Mouse (Mus musculus): Measurements from ENCODE around the gene Cd70.

Gene Cd70

DNA sequence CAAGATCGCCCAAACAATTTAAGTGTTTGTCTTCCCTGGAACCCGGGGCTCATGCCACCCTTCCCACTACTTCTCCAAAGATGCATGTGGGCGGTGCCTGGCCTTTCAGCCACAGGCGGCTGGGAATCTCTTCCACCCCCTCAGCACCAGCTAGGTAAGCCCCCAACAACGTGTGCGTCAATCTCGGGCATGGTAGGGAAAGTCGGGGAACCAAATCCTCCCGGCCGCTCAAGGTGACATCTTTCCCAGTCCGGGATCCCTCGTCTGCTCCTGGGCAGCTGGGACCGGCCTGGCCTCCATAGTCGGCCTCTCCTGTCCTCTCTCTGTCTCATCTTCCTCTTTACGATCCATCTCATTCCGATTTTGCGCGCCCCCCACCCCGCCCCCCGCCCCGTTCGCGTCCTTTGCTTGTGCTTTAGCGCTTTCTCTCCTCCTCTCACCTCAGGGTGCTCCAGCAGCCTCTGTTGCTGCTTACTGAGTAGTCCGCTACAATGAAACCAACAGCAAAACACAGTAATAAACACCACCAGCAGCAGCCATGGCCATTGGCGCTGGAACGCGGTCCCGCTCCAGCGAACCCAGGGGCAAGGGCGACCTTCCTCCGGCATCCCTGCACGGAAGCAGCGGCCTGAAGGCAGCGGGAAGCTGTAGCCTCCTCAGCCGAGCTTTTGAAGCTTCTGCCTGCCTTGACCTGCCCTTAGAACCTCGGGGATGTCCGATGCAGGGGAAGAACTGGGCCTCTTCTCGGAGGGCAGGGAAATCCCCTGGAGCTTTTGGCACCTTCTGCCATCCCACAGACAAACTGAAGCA lies at the start of gene Cd70:
TSS of gene Cd70 (minus strand) at position 784 of the 810 bp plus-strand sequence.
- ATAC-seq (ENCODE audit: insufficient number of reproducible peaks, low FRiP score, low TSS enrichment), result 0 out of 2 replicates have a peak, but pooled peaks have one; percentile 26

DNA sequence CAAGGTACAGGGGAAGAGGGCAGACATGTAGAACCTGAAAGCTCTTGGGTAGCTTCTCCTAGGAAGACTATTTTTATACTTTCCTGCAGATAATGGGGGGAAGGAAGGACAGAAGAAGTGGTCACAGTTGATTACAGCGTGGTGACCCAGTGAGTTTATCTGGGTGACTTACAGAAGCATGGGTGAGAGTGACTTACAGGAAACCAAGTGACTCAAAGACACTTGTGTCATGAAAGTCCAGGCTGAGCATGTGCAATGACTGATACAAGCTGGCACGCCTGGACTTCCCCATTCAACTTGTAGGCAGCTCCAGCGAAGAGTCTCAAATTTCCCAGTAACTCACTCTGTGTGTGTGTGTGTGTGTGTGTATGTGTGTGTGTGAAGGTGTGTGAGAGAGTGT lies 48.7 kb upstream of the Cd70 start:
- no peak for ATAC-seq (ENCODE audit: insufficient number of reproducible peaks, low FRiP score, low TSS enrichment)

DNA sequence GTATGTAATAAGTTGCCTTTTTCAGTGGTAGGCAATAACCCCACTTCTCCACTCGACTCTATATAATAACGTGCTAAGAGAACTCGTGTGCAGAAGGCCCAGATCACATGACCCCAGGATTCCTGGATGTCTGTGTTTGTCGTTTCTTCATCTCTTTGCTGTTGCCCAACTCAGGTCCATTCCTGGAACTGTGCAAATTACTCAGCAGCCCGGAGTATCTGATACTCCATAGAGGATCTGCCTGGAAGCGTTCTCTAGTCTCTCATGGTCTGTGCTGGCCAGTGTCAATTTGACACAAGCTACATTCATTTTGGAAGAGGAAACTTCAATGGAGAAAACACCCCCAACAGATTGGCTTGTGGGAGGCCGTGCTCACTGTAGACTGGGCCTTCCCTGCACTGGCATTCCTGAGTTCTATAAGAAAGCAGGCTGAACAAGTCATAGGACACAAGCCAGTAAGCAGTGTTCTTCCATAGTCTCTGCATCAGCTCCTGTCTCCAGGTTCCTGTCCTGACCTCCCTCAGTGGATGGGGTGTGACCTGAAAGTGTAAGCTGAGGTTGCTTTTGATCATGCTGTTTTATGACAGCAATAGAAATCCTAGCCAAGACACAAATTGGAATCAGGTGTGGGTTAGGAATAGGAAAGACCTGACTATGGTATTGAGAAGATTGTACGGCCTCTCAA lies 45.9 kb upstream of the Cd70 start:
- ATAC-seq (ENCODE audit: insufficient number of reproducible peaks, low FRiP score, low TSS enrichment), result no peak

DNA sequence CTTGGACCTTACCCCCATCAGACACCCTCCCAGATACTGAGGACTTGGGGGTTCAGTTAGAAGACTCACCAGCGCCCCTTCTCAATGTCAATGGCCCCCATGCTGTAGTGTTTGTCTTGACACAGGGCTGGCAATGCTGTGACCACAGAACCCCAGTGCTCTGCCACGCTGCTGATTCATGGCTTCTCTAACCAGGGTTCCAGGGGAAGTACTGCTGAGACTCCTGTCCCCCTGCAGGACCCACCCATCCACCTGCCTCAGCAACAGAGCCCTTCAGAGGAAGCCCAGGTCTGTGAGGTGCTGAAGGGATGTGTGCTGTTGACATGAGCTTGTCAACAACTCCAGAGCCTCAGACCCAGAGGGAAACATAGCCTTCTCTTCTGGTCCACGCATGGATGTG lies 45.2 kb upstream of the Cd70 start:
- no peak for ATAC-seq (ENCODE audit: insufficient number of reproducible peaks, low FRiP score, low TSS enrichment)

DNA sequence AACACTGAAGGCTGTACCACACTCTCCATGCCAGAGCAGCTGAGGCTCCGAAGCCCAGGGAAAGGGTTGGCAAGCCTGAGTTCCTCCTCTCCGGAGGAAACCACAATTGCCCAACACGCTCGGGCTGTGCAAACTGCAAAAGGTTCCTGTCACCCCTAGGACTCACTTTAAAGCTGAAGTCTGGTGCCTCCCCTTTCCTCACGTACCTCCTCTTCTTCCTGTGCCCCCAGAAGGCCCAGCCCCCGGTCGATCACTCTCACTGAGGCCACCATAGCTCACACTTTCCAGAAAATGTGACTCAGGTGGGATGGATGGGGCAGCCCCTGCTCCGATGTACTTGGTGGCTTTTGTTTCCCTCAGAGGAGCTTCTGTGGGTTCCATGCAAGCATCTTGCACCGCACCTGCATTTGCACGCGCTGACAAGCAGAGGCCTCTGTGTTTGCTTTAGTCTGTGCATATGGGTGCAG lies 44.5 kb upstream of the Cd70 start, which contains the start of gene Tnfsf14:
TSS of gene Tnfsf14 (minus strand) at position 137 of the 467 bp plus-strand sequence.
- no peak for ATAC-seq (ENCODE audit: insufficient number of reproducible peaks, low FRiP score, low TSS enrichment)

DNA sequence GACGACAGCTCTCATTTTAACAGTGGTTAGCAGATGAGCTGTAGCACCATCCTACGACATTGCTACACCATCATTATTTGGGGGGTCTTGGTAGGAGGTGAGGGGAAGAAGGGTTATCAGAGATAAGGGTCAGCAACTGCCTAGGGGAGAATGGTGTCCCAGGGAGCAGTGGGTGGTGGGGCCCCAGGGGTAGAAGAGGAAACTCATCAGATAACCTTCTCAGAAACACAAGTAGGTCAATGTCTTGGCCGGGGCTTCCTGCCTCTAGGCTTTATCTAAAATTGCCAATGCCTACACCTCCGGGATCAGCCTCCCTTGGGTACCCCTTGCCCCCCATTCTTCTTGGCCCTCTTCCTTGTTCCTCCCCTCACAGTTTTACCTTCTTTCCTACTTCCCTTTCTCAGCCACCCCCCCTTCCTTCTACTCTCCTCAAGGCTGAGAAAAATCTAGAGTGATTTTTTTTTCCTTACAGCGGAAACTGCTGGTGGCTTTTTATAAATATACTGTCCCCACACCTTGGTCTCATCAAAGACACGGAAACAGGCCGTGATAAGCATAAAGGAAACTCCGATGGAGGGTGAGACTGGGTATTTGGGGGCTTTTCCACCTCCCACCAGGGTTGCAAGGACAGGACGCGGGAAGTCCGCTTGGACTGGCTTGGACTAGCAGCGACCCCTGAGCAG lies 39.1 kb upstream of the Cd70 start:
- ATAC-seq (ENCODE audit: insufficient number of reproducible peaks, low FRiP score, low TSS enrichment), result no peak

DNA sequence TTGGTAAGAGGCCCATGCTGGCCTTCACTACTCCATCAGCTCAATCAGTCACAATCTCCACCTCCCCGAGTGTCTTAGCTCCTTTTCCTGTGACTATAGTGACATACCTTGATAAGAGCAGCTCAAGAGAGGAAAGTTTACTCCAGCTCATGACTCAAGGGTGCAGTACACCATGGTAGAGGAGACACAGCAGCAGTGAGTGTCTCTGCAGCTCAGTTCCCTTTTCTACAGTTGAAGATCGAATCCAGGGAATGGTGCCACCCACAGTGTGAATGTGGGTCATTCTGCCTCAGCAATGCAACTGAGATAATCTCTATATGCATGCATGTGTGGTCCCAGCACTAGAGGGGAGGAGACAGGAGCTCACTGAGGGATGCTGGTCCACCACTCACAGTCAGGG lies 36.1 kb upstream of the Cd70 start:
- ATAC-seq (ENCODE audit: insufficient number of reproducible peaks, low FRiP score, low TSS enrichment), result no peak

DNA sequence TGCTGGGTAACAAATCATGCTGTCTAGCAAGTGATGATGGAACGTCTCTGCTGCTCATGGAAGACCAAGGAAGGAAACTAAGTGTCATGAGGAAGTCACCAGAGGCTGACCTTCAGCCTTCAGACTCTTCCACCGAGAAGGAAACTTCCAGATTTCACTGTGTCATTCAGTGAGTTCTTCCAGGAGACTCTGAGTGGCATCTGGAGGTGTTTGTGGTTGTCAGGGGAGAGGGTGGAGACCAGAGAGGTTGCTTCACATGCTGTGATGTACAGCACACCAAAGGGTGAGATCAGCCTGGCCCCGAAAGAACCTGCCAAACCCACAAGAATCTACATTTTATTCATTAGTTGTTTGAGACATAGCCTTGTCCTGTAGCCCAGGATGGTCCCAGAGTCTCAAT lies 33.3 kb upstream of the Cd70 start:
- ATAC-seq (ENCODE audit: insufficient number of reproducible peaks, low FRiP score, low TSS enrichment), result no peak

DNA sequence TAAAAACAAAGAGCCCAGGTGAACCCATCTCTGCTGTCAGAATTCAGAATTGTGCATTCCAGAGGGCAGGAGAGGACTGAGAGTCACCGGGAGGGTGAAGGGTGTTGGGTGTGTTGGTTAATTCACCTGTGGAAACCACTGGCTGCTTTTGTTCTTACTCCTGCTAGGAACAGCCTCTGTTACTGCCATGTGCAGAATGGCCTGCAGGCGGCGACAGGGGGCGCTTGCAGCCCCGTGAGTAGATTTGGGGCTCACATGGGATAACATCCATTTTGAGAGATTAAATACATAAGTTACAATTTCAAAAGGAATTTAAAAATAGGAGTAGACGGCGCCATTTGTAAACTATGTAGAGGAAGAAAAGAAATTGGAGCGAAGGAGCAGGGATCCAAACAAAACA lies 30.8 kb upstream of the Cd70 start:
- ATAC-seq (ENCODE audit: insufficient number of reproducible peaks, low FRiP score, low TSS enrichment), result no peak

DNA sequence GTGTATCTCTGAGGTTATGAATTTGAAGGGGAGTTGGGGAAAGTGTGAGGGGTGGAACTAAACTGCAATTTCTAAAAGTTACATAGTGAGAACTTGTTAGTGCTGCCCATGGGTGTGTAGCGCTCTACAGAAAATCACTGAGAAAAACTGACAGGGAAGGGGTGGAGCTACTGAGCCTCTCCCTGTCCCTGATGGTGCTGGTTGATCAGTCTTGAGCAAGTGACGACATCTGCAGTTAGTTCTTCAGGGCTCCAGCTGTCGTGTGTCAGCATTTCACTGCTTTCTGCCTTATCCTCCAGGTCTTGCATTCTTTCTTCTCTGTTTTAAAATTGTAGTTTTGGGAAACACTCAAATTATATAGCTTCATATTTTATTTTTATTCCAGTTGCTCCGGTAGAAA lies 23.8 kb upstream of the Cd70 start:
- ATAC-seq (ENCODE audit: insufficient number of reproducible peaks, low FRiP score, low TSS enrichment), result no peak

DNA sequence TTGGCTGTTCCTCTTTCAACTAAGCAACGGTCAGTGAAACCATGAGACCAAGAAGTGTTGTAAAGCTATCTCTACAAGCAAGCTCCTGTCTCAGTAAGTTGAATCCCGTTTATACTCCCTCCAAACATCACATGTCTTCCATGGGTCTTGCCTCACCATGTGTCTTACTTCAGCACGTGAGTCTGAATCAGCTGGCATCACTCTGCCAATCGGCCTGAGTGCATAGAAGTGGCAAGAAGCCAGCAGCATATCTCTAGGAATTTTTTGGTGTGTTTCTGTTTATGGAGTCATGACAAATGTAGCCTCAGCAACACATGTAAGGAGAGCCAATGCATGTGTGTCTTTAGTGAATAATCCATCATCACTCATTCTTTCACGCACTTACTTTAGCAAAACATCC lies 22.8 kb upstream of the Cd70 start:
- ATAC-seq (ENCODE audit: insufficient number of reproducible peaks, low FRiP score, low TSS enrichment), result no peak

DNA sequence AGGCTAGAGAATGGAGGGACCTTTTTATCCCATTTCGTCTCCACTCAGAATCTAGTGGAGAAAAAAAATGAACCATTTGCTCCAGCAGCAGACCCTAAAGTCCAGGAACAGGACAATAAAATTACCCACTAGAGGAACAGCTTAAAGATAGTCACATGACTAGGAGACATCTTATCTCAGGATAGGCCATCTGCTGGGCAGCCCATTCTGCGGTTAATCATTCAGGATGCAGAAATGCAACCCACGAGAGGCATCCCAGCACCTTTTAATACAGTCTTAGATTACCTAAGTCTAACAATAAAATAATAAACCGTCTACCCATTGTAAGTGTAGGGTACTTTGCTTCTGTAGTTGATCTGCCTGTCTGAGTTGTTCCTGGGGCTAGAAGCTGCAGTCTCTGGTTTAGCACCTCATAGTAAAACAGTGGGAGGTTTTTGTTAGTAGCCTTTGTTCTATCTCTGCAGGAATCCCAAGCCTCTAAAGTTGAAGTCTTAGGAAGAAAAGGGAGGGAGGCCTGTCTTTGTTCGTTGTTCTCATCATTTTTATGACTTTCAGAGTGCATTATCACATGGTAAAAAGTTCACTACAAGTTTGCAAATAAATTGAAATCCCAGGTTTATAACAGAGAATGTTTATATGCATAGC lies 21.2 kb upstream of the Cd70 start:
- no peak for ATAC-seq (ENCODE audit: insufficient number of reproducible peaks, low FRiP score, low TSS enrichment)

DNA sequence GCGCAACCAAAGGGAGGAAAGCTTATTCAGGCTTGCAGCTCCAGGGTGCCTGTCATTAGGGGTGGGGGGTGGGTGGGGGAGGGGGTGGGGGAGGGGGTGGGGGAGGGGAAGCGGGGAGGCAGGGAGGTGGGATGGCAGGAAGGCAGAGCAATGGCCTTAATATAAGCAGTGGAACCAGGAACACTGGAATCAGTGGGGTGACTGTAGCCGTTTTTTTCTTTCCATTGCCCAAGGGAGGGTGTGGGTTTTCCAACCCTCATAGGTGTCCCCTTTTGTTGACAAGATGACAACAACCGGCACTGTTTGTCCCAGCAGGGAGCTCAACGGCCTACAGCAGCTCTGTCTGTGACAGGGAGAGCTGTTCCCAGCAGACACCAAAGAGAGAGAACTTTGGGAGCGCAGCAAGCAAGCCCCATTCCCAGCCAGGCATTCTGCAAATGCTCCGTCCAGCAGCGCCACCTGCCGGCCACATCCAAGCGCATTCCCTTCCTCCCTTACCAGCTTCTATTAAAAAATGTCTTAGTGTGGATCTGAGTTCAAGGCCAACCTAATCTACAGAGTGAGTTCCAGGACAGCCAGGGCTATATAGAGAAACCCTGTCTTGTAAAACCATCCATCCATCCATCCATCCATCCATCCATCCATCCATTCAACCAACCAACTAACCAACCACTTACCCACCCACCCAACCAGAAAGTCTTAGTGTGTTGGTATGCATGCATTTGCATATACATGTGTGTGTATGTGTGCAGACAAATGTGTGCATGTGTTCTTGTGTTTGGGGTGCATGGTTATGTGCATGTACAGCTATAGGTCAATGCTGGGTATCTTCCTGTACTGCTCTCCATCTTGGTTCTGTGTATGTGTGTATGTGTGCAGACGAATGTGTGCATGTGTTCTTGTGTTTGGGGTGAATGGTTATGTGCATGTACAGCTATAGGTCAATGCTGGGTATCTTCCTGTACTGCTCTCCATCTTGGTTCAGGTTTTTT lies 17.5 kb upstream of the Cd70 start:
- peak; percentile 72; the same call in 1 of the 2 replicates for ATAC-seq (ENCODE audit: insufficient number of reproducible peaks, low FRiP score, low TSS enrichment)

DNA sequence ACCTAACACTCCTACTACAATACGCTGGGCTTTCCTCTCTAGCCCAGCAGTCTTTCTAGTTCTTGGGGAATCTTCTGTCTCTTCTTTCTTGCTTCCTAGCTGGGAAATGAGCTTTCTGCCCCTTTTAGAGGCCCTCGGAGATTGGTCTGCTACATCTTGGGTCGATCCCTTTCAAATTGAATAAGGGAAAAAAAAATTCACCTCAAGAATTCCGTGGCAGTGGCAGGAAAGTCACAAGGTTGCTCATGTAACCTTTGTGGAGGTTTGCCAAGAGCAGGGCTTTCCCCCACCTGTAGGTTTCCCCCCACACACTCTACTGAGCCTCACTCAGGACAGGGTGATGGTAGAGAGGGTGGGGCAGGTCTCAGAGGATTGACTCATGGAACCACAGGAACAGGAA lies 4.2 kb upstream of the Cd70 start:
- no peak for ATAC-seq (ENCODE audit: insufficient number of reproducible peaks, low FRiP score, low TSS enrichment)

DNA sequence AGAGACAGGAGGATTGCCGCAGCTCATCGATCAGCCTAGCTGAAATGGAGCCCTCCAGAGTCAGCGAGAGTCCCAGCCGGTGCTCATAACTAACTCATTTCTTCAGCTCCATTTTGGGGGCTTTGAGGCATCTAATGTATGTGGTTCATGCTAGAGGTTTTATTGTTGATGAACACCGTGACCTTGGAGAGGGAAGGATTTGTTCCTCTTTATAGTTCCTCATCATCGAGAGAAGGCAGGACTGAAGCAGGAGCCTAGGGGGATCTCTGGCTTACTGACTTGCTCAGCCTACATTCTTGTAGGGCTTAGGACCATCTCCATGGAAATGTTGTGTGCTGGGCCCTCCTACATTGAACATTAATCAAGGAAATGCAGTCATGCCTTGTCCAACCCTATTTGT lies 3.4 kb upstream of the Cd70 start:
- ATAC-seq (ENCODE audit: insufficient number of reproducible peaks, low FRiP score, low TSS enrichment), result no peak

DNA sequence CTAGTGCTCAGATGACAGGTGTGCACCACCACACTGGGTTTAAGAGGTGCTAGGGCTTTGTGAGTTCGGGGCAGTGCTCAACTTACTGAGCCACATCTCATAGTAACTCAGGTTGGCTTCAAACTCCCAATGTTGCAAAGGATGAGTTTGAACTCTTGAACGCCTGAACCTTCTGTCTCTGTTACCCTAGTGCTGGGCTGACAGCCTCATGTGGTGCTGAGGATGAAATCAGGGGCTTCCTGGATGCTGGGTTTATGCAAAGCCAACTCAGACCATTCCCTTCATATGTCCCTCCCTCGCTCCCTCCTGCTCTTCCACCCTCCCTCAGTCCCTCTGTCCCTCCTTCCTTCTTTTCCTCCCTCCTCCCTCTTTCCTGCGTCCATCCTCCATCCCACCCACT lies 1.2 kb downstream of the Cd70 start:
- ATAC-seq (ENCODE audit: insufficient number of reproducible peaks, low FRiP score, low TSS enrichment), result no peak

DNA sequence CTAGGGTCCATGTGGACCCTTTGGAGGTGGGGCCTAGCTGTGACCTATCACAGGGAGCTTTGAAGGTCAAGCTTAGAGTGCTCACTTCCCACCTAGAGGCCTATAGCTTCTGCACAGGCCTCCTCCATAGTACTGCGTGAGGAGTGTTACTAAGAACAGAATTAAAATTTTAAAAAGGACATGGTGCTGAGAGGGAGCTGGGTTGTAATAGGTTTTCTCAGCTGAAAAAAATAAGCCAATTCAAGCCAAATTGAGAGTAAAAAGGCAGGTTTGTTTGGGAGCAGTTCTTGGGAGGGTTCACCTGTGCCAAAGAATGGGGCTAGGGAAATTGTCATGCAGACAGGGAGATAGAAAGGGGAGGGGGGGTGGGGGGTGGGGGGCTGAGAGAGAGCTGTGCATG lies 4.5 kb downstream of the Cd70 start:
- ATAC-seq (ENCODE audit: insufficient number of reproducible peaks, low FRiP score, low TSS enrichment), result no peak

DNA sequence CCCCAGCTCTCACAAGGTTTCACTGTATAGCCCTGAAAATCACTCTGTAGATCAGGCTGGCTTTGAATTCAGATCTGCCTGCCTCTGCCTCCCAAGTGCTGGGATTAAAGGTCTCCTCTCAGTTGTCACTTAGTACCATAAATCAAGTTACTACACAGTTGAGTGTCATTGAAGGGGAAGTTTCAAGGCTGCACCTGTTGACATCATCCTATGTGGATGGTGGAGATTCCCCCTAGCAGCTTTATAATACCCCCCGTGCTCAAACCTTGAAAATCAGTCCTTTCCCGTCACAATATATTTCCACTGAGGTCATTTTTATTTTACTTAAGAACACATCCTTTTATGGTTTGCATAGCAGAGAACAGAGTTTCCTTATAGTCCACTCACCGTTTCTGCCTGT lies 5.9 kb downstream of the Cd70 start:
- ATAC-seq (ENCODE audit: insufficient number of reproducible peaks, low FRiP score, low TSS enrichment), result no peak

DNA sequence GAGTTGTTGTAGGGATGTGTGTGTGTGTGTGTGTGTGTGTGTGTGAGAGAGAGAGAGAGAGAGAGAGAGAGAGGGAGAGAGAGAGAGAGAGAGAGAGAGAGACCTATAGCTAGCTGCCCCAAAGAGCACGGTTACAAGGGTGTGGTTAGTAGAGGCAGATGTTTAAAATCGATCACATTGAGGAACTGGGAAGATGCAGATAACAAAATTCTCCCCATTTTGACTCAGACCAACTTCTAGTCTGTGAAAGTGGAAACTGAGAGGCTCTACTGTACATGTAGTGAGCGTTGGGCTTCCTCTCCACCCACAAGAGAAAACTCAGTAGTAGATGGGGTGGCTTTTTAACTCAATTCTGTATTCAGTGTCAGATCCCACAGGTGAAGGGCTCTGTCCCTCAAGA lies 9.9 kb downstream of the Cd70 start:
- no peak for ATAC-seq (ENCODE audit: insufficient number of reproducible peaks, low FRiP score, low TSS enrichment)

DNA sequence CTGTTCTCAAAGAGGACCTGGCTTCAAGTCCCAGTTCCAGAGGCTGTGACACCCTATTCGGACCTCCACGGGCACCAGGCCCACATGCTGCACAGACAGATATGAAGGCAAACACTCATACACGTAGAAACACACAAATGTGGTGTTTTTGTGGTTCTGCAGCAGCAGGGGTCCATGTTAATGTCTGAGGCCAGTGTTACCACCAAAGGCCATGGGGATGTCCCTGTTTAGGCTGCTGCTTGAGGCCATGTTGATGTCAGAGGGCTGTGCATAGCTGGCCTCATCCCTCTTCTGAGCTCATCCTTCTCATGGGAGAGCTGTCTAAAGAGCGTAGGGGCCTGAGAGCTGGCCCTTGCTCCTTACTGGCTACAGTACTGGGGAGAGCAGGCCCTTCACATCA lies 10.9 kb downstream of the Cd70 start:
- no peak for ATAC-seq (ENCODE audit: insufficient number of reproducible peaks, low FRiP score, low TSS enrichment)
